Mouse (Mus musculus) embryonic fibroblast, embryonic 13.5 days (primary cell): ENCODE results near the gene Foxn3.

Experiments
- CTCF ChIP-seq: IDR thresholded peaks from 2 replicates; pipeline ENCODE4 v1.5.1; 2011; ENCODE audit warnings: mild to moderate bottlenecking, control low read depth, low read length, moderate library complexity, borderline replicate concordance; ENCODE audit not compliant: insufficient read depth
- POLR2A ChIP-seq: IDR thresholded peaks from 2 replicates; pipeline ENCODE4 v1.6.1; 2011; ENCODE audit warnings: low read depth, mild to moderate bottlenecking, control low read depth, low read length, moderate library complexity

DNA sequence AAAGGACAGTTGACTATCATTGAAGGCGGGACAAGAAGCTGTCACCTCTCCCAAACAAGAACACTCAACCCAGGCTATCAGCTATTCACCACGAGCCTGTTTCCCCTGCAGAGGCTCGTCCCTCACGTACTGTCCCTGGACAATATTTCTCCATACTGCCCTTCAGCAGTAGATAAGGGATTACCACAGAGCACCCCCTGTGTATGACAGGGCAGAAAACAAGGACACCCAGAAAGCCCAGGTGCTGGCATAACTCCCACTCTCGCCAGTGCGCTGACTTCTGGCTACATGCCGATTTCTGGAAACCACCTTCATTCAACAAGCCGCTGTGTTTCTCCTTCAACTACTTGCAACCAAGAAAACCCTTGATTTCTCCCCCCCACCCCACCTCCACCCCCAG is 306.4 kb downstream of the Foxn3 start:
- TF ChIP-seq CTCF (no peak), POLR2A (no peak)
